Mouse (Mus musculus): Measurements from ENCODE around the gene Lrrc15. TPM values are rescaled to one million over a fixed set of nuclear protein-coding genes. Genes with fewer than 3 reads are reported as not detected.

Lrrc15 gene
- total RNA-seq, 4 experiments from 2014 or later: 0.03 to 0.15 (median 0.11) TPM; not detected in 1

DNA sequence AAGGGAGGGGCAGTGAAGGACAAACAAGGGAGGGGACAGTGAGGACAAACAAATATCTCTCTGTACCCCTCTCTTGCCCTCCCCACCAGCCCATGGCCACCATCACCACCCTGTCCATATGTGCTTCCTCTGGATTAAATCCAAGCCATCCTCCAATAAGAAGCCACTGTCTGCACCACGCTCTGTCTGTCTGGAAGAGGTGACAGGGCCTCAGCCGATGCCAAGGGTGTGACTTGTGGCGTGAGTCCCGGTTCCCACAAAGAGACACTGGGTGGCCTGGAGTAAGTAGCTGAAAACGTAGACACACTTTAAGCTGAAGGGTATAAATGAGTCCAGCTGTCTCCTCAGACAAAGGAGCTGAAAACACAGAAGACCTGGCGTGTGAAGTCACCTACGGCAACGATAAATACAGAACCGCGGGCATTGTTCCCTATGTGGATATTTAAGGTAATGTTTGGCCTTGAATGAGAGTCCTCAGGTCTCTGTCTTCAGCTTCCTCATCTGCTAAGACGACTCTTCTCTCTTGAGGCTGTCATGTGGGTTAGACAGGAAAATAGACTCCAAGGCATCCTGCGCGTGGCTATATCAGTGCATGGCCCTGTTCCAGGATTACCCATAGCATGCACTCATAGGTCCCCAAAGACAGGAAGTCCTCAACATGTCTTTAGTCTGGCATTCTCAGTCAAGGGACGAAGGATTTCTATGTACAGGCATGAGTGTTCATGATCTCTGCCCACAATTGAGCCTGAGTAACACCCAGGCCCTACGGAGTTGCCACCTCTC, 7.3 kb downstream of the Lrrc15 start:
- no peak for DNase-seq

DNA sequence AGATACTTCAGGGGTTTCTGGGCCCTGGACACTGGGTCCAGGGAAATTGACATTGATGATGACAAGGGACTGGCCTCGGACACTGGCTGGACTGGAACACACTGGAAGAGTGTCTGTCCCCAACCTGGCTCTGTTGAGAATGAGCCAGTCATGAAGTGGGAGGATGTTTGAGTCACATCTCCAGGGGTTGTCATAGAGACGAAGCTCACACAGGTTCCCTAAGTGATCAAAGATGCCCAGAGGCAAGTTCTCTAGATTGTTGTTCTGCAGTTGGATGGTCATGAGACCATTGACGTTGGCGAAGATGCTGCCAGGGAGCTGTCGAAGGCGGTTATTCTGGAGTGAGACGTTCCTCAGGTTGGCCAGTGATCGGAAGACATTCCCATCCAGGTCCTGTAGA, 10.0 kb downstream of the Lrrc15 start:
- DNase-seq: no peak

DNA sequence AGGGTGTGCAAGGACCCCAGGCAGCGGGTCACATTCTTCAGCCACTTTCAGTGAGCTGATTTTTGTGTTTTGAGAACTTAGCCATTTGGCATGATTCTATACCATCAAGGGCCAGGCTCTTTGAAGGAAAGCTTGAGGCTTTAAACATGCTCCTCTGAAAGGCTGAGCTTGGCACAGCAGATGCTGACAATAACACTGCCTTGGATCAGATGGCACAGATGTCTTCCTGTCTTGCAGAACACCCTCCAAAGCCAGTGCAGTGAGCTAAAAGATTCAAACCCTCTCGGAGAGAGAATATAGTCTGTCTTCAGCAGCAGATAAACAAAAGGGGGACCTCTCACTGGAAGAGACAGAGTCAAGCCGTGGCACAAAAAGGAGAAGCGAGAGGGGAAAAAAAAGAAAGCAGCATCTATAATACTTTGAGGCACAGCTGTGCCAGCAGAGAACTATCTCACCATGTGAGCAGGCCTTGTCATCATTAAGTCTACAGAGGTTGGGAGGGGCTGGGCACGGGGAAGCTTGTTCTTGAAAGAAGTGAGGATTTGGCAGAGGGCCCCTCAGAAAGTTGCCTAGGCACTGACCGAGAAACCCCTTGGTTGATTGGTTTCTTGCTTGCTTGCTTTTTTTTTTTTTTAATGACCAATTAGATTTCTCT, 11.0 kb downstream of the Lrrc15 start:
- DNase-seq: no peak

DNA sequence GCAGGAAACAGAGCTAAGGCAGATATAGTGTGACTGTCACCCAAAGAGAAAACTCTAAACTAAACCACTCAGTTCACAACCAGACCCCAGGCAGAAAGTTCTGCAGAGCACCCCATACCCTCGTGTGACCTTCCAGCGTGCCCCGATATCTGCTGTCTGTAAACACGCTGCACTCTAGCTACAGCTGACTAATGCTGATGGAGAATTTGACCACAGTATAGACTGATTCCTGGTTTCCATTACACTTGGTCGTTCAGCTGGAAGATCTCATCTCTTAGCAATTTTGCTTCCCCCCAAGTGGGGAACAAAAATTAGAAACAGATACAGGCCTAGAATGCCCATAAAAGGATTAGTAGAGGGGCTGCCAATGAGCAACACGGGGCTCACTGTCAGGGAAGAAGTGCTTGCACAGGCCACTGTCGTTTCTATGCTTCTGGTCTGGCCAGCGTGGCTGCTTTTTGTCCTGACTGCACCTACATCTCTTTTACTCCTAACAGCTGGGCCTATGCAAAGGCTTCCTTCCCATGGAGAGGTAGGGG, 11.8 kb downstream of the Lrrc15 start:
- DNase-seq: no peak

DNA sequence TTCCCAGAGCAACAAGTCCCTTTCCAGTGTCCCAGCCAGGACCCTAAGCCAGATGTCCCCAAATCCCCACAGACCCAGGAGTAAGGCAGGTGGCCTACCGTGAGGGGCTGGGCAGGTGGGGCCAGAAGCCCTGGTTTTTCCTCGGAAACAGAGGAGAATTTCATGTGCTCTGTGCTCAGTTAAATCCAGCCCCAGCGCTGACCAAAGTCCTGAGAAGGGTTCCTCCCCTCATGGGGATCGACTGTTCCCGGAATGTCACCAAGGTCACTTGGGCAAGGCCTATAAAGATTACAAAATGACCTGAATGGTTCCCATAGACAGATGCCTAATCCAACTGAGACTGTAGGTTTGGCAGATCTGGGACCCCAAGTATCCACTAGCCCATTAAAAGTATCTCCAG, 15.7 kb downstream of the Lrrc15 start, which contains the start of gene Cpn2:
Gene Cpn2 (minus strand): TSS at position 141 of the 400 bp plus-strand sequence.
- no peak for DNase-seq

DNA sequence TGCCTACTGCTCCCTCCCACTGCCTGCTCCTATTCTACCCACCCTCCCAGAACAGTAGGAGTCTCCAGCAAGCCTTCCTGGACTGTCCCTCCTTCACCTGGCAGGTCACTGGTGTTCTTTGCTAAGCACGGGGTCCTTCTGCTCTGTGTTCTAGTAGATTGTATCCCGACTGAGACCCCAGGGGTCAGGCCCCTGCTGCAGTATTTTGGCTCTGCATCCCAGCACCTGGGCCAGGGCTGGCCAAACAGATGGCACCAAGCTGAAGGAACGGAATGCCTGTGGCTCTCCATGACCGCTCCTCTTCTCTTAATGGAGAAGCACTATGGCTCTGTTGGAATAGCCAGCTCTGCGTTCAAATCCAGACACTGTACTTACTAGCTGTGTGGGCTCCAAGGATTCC, 16.5 kb downstream of the Lrrc15 start:
- DNase-seq: no peak

DNA sequence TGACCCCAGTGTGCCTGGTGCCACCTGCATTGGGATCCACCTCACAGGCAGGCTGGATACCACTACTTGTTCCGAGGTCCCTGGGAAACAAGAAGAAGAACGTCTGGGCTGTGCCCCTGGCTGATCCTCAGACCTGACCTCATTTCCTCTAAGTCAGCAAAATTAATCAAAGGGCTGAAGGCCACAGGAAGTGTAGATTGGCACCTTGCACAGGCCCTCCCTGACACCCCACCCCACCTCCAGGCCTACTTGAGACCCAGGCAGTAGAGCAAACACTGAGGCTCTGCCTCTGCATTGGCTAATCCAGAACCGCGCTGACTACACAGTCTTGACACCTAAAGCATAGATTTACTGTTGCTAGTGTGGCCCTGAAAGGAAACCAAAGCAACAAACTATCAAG, 17.4 kb downstream of the Lrrc15 start:
- no peak for DNase-seq

DNA sequence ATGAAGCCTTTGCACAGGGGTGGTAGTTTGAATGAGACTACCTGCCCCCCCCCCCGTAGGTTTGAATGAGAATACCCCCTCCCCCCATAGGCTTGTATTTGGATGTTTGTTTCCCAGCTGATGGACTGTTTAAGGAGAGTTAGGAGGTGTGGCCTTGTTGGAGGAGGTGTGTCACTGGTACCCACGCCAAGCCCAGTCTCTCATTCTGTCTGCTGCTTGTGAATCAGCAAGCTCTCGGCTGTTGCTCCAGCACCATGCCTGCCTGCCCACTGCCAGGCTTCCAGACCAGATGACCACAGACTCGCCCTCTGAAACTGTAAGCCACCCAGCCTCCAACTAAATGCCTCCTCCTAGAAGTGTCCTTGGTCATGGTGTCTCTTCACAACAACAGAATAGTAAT, 19.9 kb downstream of the Lrrc15 start:
- DNase-seq: no peak

DNA sequence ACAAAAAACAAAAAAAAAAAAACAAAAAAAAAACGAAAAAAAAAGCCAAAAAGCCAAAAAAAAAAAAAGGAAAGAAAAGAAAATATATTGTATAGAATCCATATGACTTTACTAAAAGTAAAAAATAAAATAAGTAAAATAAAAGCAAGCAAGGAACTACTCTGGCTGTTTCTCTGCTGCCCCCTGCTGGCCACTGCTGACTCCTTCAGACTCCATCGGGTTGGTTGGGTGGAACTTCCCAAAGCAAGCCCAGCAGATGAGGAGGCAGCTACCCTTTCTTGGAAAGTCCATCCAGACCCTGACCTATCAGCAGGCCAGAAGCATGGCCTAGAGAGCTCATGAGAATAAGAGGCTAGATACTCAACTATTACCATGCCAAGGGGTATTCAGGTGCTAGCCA, 20.4 kb downstream of the Lrrc15 start:
- peak; percentile 21 for DNase-seq

DNA sequence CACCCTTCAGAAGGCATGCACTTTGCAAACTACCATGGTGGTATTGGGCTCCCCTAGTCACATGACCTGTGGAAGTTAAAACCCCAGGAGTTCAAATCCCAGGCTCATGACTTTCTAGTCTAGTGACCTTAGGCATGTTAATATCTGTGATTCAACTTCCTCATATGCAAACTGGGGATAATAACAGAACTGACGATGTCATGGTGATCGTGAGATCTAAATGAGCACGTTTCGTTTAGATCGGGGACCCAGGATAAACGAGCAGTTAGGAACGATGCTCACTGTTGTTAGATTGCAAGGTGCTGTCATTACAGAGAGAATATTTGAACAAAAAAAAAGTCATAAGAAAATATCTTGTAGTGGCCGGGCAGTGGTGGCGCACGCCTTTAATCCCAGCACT, 20.9 kb downstream of the Lrrc15 start:
- DNase-seq: no peak

DNA sequence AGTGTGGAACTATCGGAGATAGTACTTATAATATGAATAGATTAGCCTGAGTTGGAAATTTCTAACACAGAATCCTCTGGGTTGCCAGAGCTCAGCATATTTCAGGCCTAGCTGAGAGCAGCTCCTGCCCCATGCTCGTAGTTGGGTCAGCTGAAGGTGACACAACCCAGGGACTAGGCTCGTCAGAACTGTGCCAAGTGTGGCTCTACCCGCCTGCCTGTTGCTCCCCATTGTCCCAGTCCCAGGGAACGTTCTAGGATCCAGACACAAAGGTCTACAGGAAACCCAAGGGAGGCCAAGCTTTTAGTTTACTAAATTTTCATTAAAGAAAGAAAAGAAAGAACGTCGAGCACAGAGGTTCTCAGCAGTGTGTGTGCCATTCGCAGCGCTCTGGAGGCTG, 21.7 kb downstream of the Lrrc15 start:
- no peak for DNase-seq

DNA sequence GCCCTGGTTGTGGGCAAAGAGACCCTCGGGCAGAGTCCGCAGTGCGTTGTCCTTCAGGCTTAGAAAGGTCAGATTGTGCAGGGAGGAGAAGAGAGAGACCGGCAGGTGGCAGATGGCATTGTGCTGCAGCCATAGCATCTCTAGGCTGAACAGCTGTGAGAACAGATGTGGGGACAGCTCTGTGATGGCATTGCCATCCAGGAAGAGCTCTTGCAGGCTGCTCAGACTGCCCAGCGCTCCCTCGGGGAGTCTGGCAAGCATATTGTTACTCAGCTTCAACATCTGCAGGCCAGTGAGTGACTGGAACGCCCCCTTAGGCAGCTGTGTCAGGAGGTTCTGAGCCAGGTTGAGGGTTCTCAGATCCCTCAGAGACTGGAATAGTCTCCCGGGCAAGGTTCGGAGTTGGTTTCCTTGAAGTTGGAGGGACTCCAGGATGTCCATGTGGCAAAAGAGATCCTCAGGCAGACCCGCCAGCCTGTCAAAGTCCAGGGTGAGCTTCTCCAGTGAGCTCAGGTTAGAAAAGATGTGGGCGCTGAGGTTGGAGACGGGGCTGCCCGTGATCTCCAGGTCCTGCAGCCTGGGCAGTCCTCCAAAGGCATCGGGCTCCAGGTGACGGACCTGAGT, 22.9 kb downstream of the Lrrc15 start:
- DNase-seq: no peak

DNA sequence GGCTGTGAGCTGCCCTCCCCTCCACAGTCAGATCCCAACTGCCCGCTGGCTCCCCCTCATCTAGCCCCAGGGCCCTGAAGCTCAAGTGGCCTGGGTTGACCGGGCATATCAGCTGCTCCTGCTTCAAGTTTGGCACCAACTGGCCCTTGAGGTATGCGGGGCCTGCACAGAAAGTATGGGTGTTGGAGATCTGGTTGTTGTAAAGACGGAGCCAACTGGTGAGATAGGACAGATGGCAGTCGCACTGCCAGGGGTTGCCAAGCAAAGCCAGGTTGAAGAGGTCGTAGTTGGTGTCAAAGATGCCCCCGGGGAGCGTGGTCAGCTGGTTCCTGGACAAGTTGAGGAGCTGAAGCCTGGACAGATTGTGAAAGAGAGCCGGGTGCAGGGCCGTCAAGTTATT, 23.6 kb downstream of the Lrrc15 start:
- no peak for DNase-seq

DNA sequence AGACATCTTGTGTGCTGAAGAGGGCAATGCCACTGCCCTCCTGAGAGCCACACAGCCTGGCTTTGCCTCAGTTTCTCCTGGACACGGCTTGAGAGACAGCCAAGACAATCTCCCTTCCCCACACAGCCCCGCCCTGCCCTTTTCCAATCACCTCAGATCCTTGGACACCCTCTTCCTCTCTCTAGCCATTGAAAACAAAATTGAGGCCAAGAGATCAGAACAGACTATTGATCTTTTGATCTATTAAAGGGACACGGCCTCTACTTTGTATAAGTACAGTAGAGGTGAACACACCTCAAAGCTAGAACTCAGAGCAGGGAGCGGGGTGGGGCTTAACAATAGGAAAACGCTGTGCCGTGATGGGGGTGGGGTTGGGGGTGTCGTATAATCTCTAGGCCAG, 24.6 kb downstream of the Lrrc15 start:
- DNase-seq: no peak

DNA sequence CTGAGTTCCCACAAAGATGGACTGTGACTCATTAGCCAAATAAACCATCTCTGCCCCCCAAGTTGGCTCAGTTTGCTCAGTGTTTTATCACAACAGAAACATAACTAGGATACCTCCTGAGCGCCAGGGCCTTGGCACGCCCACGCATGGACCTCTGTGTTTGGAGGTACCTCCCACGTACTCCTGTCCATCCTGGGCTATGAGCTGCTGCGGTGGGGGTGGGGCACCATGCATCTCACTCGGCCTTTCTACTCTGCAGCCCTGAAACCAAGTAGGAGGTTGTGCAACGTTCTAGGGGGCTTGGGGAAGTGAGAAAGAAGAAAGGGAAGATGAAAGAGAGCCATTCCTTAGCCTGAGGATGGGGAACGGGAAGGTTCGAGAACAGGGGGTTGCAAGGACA, 25.3 kb downstream of the Lrrc15 start:
- no peak for DNase-seq

DNA sequence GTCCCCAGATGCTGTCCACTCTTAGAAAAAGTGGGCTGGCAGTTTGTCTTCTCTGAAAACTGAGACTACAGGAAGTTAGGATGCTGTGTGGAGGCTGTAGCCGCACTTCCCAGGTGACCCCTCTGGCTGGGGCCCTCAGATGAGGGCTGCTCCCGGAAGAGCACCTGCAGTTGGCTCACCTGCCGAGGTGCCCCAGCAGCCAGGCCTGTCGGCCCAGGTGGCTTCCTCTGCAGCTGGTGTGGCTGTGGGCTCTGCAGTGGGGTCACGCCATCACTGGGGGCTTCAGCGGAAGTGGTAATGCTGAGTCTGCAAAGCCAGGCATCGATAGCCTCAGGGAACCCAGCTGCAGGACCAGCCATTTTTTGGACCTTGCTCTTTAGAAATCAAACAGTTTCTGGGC, 28.0 kb downstream of the Lrrc15 start:
- DNase-seq: no peak

DNA sequence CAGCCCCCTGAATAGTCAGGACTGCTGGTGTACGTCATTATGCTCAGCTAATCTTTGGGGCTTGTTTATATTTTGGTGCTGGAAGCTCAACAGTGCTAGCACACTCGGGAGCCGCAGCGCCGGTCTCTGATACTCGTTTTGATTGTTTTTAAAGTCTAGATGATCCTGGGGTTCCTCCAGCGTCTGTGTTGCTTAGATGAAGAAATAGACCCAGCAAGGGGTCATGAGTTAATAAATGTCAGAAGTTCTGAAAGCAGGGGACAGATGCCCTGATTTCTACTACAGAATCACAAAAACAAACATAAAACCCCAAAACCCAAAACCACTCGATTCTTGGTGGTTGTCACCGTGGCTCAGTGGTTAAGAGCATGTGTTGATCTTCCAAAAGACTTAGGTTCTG, 29.2 kb downstream of the Lrrc15 start:
- no peak for DNase-seq

DNA sequence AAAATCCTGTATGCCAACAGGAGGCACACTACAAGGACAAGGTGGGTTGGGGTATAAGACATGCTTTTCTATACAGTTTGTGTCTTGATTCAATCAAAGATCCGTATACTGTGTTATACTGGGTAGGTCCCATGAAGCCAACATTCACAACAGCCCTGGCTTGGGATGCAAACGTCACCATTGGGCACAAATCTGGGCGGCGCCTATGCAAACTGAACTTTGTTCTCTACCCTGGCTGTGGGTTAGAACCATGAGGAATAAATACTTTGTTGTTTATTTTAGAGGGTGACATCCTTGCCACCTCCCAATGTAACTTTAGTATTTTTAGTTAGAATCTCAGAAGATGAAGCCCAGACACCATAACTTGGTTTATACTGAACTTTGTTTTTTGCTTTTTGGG, 29.7 kb downstream of the Lrrc15 start:
- no peak for DNase-seq

DNA sequence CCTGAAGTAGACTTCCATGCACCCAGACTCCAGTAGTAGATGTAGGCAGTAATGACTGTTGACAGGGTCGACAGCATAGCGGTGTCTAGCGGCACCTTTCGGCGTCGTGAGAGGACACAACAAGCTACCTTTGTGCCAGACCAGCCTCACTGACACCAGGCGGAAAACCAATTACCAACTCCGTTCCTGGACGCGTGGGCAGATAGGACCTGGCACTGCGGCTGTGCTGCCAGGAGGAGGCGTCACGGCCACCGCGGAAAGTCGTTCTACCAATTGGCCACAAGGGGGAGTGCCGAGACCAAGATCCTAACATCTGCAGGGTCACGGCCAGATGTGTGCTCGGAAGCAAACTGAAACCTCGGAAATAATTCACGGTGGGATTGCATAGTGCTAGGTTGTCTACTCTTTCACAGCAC, 31.0 kb downstream of the Lrrc15 start:
- peak; percentile 66 for DNase-seq

DNA sequence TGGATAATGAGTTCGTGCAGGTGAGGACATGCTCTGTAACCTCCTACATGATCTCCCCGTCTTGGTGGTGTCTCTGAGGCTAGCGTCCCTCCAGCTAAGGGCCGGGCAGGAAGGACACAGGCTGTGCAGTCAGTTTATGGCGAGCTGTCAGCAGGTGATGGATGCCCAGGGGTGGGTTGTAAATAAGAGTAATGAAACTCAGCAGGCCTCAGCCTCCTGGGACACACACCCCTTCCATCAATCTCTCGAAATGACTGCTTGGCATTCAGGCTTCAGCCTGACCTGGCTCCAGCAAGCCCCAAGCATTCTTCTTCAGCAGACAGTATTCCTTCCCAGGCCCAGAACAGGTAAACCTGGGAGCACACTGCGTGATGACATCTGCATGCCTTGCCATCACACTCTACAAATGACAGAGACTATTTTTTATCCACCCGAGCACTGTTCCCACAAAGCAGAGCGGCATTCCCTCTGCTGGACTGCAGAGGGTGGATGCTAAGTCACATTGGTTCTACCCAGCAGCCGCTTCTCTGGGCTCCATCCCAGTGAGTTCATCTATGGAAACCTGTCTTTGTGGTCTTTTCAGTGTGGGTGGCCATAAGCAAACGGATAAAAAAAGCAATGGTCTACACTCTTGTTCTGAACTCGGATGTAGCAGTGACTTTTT, 38.9 kb downstream of the Lrrc15 start:
- DNase-seq: no peak

DNA sequence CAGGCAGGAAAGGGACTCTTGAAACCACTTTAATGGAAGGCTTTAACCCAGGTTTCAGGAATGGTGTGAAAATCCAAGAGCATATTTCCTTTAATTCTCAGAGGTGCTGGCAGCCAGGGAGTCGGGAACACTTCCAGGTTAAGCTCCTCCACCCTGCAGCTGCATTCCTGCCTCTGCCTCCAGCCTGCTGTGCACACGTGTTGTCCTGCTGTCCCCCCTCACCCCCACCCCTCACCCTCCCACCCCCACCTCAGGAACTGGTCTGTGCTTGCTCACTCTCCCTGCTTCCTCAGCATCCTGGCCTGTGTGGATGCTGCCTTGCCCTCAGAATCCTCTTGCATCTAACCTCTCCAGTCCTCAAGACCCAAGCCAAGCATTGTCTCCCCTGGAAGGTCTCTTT, 41.4 kb downstream of the Lrrc15 start:
- no peak for DNase-seq

DNA sequence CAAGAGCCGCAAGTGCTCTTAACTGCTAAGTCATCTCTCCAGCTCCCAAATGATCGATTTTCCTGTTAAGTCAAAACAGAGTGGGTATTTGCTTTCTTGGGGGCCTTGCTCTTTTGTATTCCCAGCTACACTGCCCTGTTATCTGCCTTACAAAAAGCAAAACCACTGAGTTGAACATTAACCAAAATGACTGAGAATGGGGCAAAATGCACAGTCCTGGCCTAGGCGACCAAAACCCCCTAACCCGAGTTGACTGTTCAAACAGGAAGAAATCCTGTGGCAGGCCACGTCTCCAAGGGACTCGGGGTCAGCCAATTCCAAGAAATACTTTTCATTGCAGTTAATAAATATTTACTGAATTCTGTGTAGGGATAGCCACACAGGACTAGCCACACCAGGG, 44.3 kb downstream of the Lrrc15 start:
- no peak for DNase-seq

DNA sequence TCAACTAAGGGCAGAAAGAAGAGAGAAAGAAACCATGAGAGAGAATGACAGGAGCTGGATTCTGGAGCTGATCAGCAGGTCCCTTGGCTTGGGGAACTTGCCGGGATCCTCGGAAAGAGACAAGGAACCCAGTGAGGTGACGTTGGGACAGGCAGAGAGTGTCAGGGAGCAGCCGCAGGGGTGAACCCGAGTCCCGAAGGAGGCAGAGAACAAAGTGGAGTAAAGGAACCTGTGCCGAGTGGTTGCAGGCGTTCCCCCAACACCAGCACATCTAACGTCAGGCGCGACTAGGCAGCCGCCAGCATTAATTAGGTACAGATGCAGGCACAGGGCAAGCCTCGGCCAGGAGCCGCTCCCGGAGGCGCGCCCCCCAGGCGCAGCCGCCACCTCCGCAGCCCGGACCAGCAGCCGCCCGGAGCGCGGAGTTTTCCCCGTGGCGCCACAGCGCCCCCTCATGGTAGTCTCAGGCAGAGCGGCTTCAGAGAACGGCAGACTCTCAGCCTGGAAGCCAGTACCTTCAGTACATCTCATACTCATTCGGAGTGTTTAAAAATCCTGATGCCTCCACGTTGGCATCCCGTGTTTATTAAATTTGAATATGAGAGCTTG, 46.9 kb downstream of the Lrrc15 start:
- DNase-seq: peak; percentile 61
